Mouse (Mus musculus) MEL (cell line): ENCODE measurements around the gene Tmem150c. TPM values are rescaled to one million over a fixed set of nuclear protein-coding genes. Genes with fewer than 3 reads are reported as not detected.

Experiments
- DNase-seq: peaks from one replicate; pipeline ENCODE4 v3.0.0; 2011; ENCODE audit warnings: low read depth, low spot score
- H3K27ac ChIP-seq: 2 replicates; pipeline ENCODE4 v1.5.1; 2012; ENCODE audit warnings: low read depth, mild to moderate bottlenecking, control low read depth, low read length, moderate library complexity; ENCODE audit not compliant: control insufficient read depth
- H3K27me3 ChIP-seq, 2 experiments: fragments of 150-350 bp in 1 of 2; sonication (generic) in 1 of 2; 2 replicates each; pipeline ENCODE4 v1.6.1; 2012; ENCODE audit warnings: low read length in 2 of 2, mild to moderate bottlenecking in 2 of 2, improper control_type of control experiment in 1 of 2, moderate library complexity in 1 of 2; ENCODE audit not compliant: insufficient read depth in 2 of 2, control insufficient read depth in 1 of 2
- H3K36me3 ChIP-seq, 2 experiments: 2 replicates each; pipeline ENCODE4 v1.6.1; 2012 to 2014; ENCODE audit warnings: low read length in 2 of 2, improper control_type of control experiment in 1 of 2, inconsistent platforms in 1 of 2, mild to moderate bottlenecking in 1 of 2; ENCODE audit not compliant: insufficient read depth in 2 of 2, control insufficient read depth in 1 of 2
- H3K4me1 ChIP-seq, 2 experiments: fragments of 150-350 bp in 1 of 2; sonication (generic) in 1 of 2; 2 replicates each; pipeline ENCODE4 v1.6.1; 2012; ENCODE audit warnings: low read length in 2 of 2, improper control_type of control experiment in 1 of 2, mild to moderate bottlenecking in 1 of 2; ENCODE audit not compliant: insufficient read depth in 2 of 2, control insufficient read depth in 1 of 2
- H3K4me3 ChIP-seq, 2 experiments: fragments of 150-350 bp in 1 of 2; sonication (generic) in 1 of 2; 2 replicates each; pipeline ENCODE4 v1.5.1; 2012; ENCODE audit warnings: low read depth in 2 of 2, low read length in 2 of 2, mild to moderate bottlenecking in 2 of 2, moderate library complexity in 2 of 2, control low read depth in 1 of 2, improper control_type of control experiment in 1 of 2; ENCODE audit not compliant: control insufficient read depth in 1 of 2, insufficient read depth in 1 of 2
- H3K79me2 ChIP-seq: 2 replicates; pipeline ENCODE4 v1.6.1; 2012; ENCODE audit warnings: mild to moderate bottlenecking, low read length, moderate library complexity; ENCODE audit not compliant: control insufficient read depth, poor library complexity, insufficient read depth
- H3K9ac ChIP-seq: 2 replicates; pipeline ENCODE4 v1.6.1; 2012; ENCODE audit warnings: low read depth, mild to moderate bottlenecking, control low read depth, low read length, moderate library complexity; ENCODE audit not compliant: control insufficient read depth, poor library complexity, severe bottlenecking
- H3K9me3 ChIP-seq: fragments of 150-350 bp; sonication (generic); replicated peaks from 2 replicates; pipeline ENCODE4 v1.6.1; 2012; ENCODE audit warnings: mild to moderate bottlenecking, low read length, improper control_type of control experiment, moderate library complexity; ENCODE audit not compliant: insufficient read depth
- CHD1 ChIP-seq: IDR thresholded peaks from 2 replicates; pipeline ENCODE4 v1.6.1; 2012; ENCODE audit warnings: low read depth, mild to moderate bottlenecking, inconsistent platforms, low read length, improper control_type of control experiment
- CHD2 ChIP-seq: IDR thresholded peaks from 2 replicates; pipeline ENCODE4 v1.6.1; 2011; ENCODE audit warnings: low read length, improper control_type of control experiment
- CTCF ChIP-seq, 3 experiments: IDR thresholded peaks in 2 of 3; conservative IDR thresholded peaks in 1 of 3; 2 replicates each; pipeline ENCODE4 v1.5.1; 2011 to 2012; ENCODE audit warnings: low read length in 3 of 3, low read depth in 2 of 3, mild to moderate bottlenecking in 2 of 3, improper control_type of control experiment in 1 of 3, inconsistent platforms in 1 of 3, mixed read lengths in 1 of 3, moderate library complexity in 1 of 3; ENCODE audit not compliant: control insufficient read depth in 1 of 3, insufficient read depth in 1 of 3, poor library complexity in 1 of 3, severe bottlenecking in 1 of 3
- E2F4 ChIP-seq: IDR thresholded peaks from 2 replicates; pipeline ENCODE4 v1.6.1; 2011; ENCODE audit warnings: low read depth, low read length, improper control_type of control experiment, borderline replicate concordance
- ETS1 ChIP-seq: IDR thresholded peaks from 2 replicates; pipeline ENCODE4 v1.6.1; 2012; ENCODE audit warnings: low read depth, mild to moderate bottlenecking, inconsistent platforms, low read length, improper control_type of control experiment, moderate library complexity
- MAFK ChIP-seq: IDR thresholded peaks from 2 replicates; pipeline ENCODE4 v1.6.1; 2011; ENCODE audit warnings: low read depth, mild to moderate bottlenecking, low read length, improper control_type of control experiment, borderline replicate concordance
- NRF1 ChIP-seq: IDR thresholded peaks from 2 replicates; pipeline ENCODE4 v1.6.1; 2014; ENCODE audit warnings: low read depth, mild to moderate bottlenecking, inconsistent platforms, low read length, improper control_type of control experiment, moderate library complexity; ENCODE audit not compliant: poor library complexity, insufficient read depth, severe bottlenecking
- POLR2AphosphoS5 ChIP-seq: IDR thresholded peaks from 2 replicates; pipeline ENCODE4 v1.6.1; 2012; ENCODE audit warnings: low read depth, borderline replicate concordance, mild to moderate bottlenecking, inconsistent platforms, low read length, moderate library complexity, mixed read lengths
- TAL1 ChIP-seq: IDR thresholded peaks from 2 replicates; pipeline ENCODE4 v1.6.1; 2012; ENCODE audit warnings: mild to moderate bottlenecking, inconsistent platforms, low read length, moderate library complexity, mixed read lengths
- ZC3H11A ChIP-seq: IDR thresholded peaks from 2 replicates; pipeline ENCODE4 v1.6.1; 2012; ENCODE audit warnings: low read depth, mild to moderate bottlenecking, inconsistent platforms, low read length, improper control_type of control experiment
- ZMIZ1 ChIP-seq: IDR thresholded peaks from 2 replicates; pipeline ENCODE4 v1.6.1; 2012; ENCODE audit warnings: low read depth, mild to moderate bottlenecking, inconsistent platforms, low read length, improper control_type of control experiment, moderate library complexity
- ZNF384 ChIP-seq: IDR thresholded peaks from 2 replicates; pipeline ENCODE4 v1.6.1; 2012; ENCODE audit warnings: low read depth, mild to moderate bottlenecking, inconsistent platforms, low read length, improper control_type of control experiment
- polyA plus RNA-seq, 2 experiments: library from polyadenylated mRNA; stranded (reverse) in 1 of 2; unstranded in 1 of 2; fragments of >175 nt in 1 of 2; fragments of >200 nt in 1 of 2; gene quantifications; 2 replicates each; pipeline versions ENCODE4 v1.2.1 to v1.2.4; 2012; ENCODE audit warnings: low replicate concordance in 2 of 2, low read depth in 1 of 2; ENCODE audit not compliant: insufficient read length in 2 of 2, insufficient read depth in 1 of 2, missing spikeins in 1 of 2
- total RNA-seq: library from RNA; depleted of rRNA; stranded (reverse); fragments of 300-350 nt; gene quantifications from 2 replicates; pipeline ENCODE4 v1.2.3, GENCODE M21; 2012

The Tmem150c gene
- total and polyA plus RNA-seq, 3 experiments: 0.04 to 0.06 TPM; not detected in 1

DNA sequence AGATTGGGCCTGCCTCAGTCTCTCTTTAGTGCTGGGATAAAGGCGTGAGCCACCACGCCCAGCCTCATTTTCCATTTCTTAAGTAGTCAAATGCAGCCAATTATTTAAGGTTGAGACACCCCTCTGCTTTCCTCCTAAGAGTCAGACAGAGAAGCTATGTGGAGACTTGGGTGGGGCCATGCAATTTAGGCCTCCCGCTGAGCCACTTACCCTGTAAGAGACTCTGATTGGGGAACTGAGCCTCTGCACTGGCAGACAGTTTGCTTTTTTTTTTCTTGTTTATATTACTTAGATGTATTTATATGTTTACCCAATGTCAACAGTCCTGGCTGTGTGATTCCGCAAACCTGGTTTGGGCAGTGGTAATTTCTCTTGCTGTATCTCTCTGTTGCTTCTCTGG lies 115.6 kb downstream of the Tmem150c start:
- peak; percentile 68 for DNase-seq
- Histone ChIP-seq H3K27ac (no peak overlapping the region), H3K36me3 (peaks cover 0 to 14% of the 10 kb centered on the region in 2 experiments; a peak in 3 of 4 replicates), H3K9me3 (no peaks in the 10 kb centered on the region), H3K27me3 (no peaks in the 10 kb centered on the region), H3K9ac (no peak overlapping the region), H3K79me2 (peaks cover 94% of the 10 kb centered on the region), H3K4me1 (peaks cover 2 to 10% of the 10 kb centered on the region in 2 experiments), H3K4me3 (no peak overlapping the region)
- TF ChIP-seq ZNF384 (peak; percentile 77), TAL1 (no peak)

DNA sequence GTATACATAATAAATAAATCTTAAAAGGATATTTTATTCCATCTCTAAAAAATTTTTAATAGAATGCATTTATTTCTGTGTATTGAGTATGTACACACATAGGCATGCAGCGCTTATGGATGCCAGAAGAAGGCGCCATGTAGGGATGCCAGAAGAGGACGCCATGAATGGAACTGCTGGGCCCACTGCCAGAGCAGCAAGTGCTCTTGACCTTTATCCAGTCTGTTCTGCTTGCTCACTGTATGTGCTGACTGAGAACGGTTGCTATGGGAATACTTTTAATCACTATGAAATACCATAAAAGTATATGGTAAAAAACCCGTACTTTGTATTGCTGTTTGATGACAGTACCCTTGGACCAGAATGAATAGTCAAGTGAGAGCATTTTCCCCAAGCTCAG lies 116.2 kb downstream of the Tmem150c start:
- Histone ChIP-seq H3K4me1 (peaks cover 2 to 10% of the 10 kb centered on the region in 2 experiments), H3K27me3 (no peaks in the 10 kb centered on the region), H3K79me2 (peaks cover 95% of the 10 kb centered on the region), H3K9ac (no peak overlapping the region), H3K9me3 (no peaks in the 10 kb centered on the region), H3K36me3 (peaks cover 0 to 14% of the 10 kb centered on the region in 2 experiments; a peak in 3 of 4 replicates), H3K27ac (no peak overlapping the region), H3K4me3 (no peak overlapping the region)
- DNase-seq: peak; percentile 35
- peak in 1 of 3 experiments; percentile 9; a peak in 1 of 6 replicates for TF ChIP-seq CTCF (IDR thresholded peaks at IDR 0.05 in 2 of 3, conservative IDR thresholded peaks at IDR 0.05 in 1 of 3; ENCODE audit: control insufficient read depth in 1 of 3, insufficient read depth in 1 of 3, low read depth in 2 of 3, low read length in 3 of 3, poor library complexity in 1 of 3, severe bottlenecking in 1 of 3)
- TF ChIP-seq ZMIZ1: no peak
- no peak for TF ChIP-seq NRF1
- no peak for TF ChIP-seq E2F4
- TF ChIP-seq ETS1: no peak

DNA sequence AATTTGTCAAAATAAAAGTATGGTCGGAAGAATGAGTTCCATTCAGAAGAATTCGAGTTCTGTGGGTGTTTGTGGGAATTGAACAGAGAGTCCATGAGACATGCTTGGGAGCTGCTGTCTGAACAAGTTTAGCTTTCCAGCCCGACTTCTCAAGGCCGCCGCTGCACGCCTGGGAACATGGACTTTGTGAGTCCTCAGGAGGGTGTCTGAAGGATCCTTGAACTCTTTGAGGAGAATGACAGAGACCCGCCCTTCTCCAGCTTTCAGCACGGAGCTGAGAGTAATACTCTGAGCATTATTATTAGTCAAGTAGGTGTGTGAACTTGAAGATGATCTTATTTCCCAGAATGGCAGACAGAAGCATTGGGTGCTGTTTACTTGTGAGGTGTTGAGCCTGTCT lies 117.1 kb downstream of the Tmem150c start:
- no peak for DNase-seq
- peaks cover 3 to 14% of the 10 kb centered on the region in 2 experiments for H3K36me3 ChIP-seq
- no peak overlapping the region for H3K9ac ChIP-seq
- no peaks in the 10 kb centered on the region for H3K27me3 ChIP-seq
- no peak overlapping the region for H3K4me3 ChIP-seq
- TF ChIP-seq CHD2: no peak
- no peak for TF ChIP-seq CHD1
- no peak for TF ChIP-seq ZC3H11A
- no peak for TF ChIP-seq CTCF (IDR thresholded peaks at IDR 0.05 in 2 of 3, conservative IDR thresholded peaks at IDR 0.05 in 1 of 3; ENCODE audit: control insufficient read depth in 1 of 3, insufficient read depth in 1 of 3, low read depth in 2 of 3, low read length in 3 of 3, poor library complexity in 1 of 3, severe bottlenecking in 1 of 3)
- TF ChIP-seq POLR2AphosphoS5: no peak
- no peak for TF ChIP-seq MAFK
- TF ChIP-seq ETS1: no peak
- TF ChIP-seq, all 39 proteins: peak for 0
- H3K27ac ChIP-seq: no peak overlapping the region
- peaks cover 95% of the 10 kb centered on the region for H3K79me2 ChIP-seq
- H3K4me1 ChIP-seq: peaks cover 2 to 10% of the 10 kb centered on the region in 2 experiments
- H3K9me3 ChIP-seq: no peaks in the 10 kb centered on the region
